Mouse (Mus musculus) kidney, embryonic 14.5 days (tissue): ENCODE results near the gene Tbrg4. TPM values are rescaled to one million over a fixed set of nuclear protein-coding genes. Genes with fewer than 3 reads are reported as not detected.
A peak's percentile ranks its signal among the peaks of the same experiment; 100 is the strongest.

Experiments used
- ATAC-seq: fragments of 200-750 bp; cut with Nextera tagmentation; 2 replicates; pipeline ENCODE4 v1.8.0; 2017; ENCODE audit warnings: moderate number of reproducible peaks, mild to moderate bottlenecking, moderate TSS enrichment, moderate library complexity; ENCODE audit not compliant: low FRiP score, low TSS enrichment
- H3K27ac ChIP-seq: fragments of 300-500 bp; sonication (generic); 2 replicates; pipeline ENCODE4 v1.5.1; 2014; ENCODE audit warnings: low read depth, mild to moderate bottlenecking, low read length, moderate library complexity, mixed read lengths
- H3K27me3 ChIP-seq: fragments of 300-500 bp; sonication (generic); 2 replicates; pipeline ENCODE4 v1.6.1; 2014; ENCODE audit warnings: mild to moderate bottlenecking, low read length; ENCODE audit not compliant: control insufficient read depth, insufficient read depth
- H3K36me3 ChIP-seq: fragments of 300-500 bp; sonication (generic); 2 replicates; pipeline ENCODE4 v1.6.1; 2014; ENCODE audit warnings: low read length, mixed read lengths; ENCODE audit not compliant: control insufficient read depth, insufficient read depth
- H3K4me1 ChIP-seq: fragments of 300-500 bp; sonication (generic); 2 replicates; pipeline ENCODE4 v1.6.1; 2014; ENCODE audit warnings: low read length, mixed read lengths; ENCODE audit not compliant: control insufficient read depth, insufficient read depth
- H3K4me2 ChIP-seq: fragments of 300-500 bp; sonication (generic); replicated peaks from 2 replicates; pipeline ENCODE4 v1.6.1; 2014; ENCODE audit warnings: low read depth, mild to moderate bottlenecking, low read length
- H3K4me3 ChIP-seq: fragments of 300-500 bp; sonication (generic); 2 replicates; pipeline ENCODE4 v1.5.1; 2014; ENCODE audit warnings: mild to moderate bottlenecking, low read length
- H3K9ac ChIP-seq: fragments of 300-500 bp; sonication (generic); 2 replicates; pipeline ENCODE4 v1.6.1; 2014; ENCODE audit warnings: low read depth, mild to moderate bottlenecking, low read length, moderate library complexity
- H3K9me3 ChIP-seq: fragments of 300-500 bp; sonication (generic); 2 replicates; pipeline ENCODE4 v1.6.1; 2016; ENCODE audit warnings: low read length; ENCODE audit not compliant: control insufficient read depth
- whole genome bisulfite sequencing: fragments of 180-500 bp; shearing (Covaris S2); extraction: QIAGEN DNeasy Blood & Tissue Kit; methylation state at CpG from one replicate; pipeline ENCODE4 v1.1.7; 2014; 5-methylcytosine and 5-hydroxymethylcytosine counted together
- polyA plus RNA-seq: library from polyadenylated mRNA; unstranded; fragments of >200 nt; fragmentation: Nextera tagmentation; extraction: Ambion mirVana; gene quantifications from 2 replicates; pipeline ENCODE4 v1.2.1, GENCODE M21; 2014

The Tbrg4 gene
- polyA plus RNA-seq, 1 experiment from 2014 or later, result 48.9 TPM

DNA sequence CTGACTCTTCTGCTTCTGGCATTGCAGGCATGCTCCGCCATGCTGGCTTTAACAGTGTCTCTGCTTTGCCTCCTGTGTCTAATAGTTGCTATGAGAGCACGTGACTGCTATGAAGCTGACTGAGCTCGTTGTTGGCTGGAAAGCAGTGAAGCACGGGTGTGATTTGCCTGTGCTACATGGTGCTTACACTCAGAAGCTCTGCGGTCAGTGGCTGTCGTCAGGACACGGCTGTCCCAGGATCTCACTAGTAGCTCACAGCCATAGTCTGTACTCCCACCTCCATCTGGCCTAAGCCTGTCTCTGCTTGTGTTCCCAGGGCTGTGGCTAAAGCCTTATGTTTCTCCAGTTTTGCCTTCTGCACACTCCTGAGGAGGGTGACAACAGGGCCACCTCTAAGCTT, 37.6 kb downstream of the Tbrg4 start:
- H3K36me3 ChIP-seq, result peaks cover 72% of the 10 kb centered on the region
- 86% methylated on average over 7 of the region's 7 CpGs for WGBS

DNA sequence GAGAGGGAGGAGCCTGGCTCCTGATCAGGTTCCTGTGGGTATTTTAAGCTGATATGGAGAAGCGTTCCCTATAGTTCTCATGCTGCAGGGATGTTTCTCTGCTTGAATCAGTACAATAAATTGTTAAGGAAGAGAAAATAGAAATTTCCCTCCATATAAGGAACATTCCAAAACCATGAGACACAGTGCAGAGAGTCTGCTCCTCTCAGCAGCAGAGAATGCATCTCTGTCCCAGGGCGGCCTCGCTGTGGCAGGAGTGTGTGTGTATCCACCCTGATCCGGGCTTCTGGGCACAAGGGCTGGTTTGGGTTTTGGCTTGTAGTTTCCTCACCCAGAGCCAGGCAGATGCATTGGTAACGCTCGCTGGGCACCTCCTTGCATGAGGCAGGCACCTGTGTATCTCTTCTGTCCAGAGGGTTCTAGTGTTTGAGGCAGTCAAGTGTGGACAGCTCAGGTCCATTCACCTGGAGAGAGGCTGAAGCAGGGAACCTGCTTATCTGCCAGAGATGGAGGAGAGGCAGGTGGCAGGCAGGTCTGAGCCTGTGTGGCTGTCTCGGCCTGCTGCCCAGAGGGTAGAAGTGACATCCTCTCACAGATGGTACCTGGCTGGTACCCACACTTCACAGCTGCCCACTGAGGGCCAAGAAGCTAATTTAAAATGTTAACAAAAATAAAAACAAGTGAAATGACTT, 38.5 kb downstream of the Tbrg4 start:
- Histone ChIP-seq H3K9me3 (no peaks in the 10 kb centered on the region), H3K4me2 (no peak overlapping the region), H3K4me1 (no peaks in the 10 kb centered on the region), H3K36me3 (peaks cover 63% of the 10 kb centered on the region), H3K4me3 (no peak overlapping the region), H3K27me3 (no peaks in the 10 kb centered on the region), H3K9ac (no peak overlapping the region), H3K27ac (no peak overlapping the region)
- no peak for ATAC-seq
- 93% methylated on average over 7 of the region's 7 CpGs for WGBS

More for the DNA sequence above, 37.6 kb downstream of the Tbrg4 start:
- H3K9me3 ChIP-seq, result no peaks in the 10 kb centered on the region
- H3K27ac ChIP-seq, result no peak overlapping the region
- H3K27me3 ChIP-seq, result no peaks in the 10 kb centered on the region
- no peak overlapping the region for H3K4me3 ChIP-seq
- no peak overlapping the region for H3K4me2 ChIP-seq
- H3K9ac ChIP-seq, result no peak overlapping the region
- no peak for ATAC-seq
- H3K4me1 ChIP-seq, result no peaks in the 10 kb centered on the region

DNA sequence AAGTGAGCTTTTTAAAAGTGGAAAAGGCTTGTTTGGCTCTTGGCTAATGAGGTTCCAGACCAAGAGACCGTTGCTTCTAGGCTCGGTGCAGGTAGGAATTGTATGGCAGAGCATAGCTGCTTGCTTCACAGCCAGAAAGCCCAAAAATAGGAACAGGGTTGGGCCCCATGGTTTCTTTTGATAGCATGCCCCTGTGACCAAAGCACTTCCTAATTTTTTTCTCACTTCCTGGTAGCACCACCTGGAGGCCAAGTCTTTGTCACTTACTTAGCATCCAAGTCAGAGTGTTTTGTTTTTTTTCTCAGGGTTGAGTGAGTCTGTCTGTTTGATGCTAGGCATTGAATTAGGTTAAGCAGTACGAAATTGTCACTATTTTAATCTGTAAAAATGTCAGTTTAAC, 39.2 kb downstream of the Tbrg4 start:
- WGBS, result 84% methylated on average over 3 of the region's 3 CpGs
- ATAC-seq, result no peak
- Histone ChIP-seq H3K27ac (no peak overlapping the region), H3K4me1 (no peaks in the 10 kb centered on the region), H3K9me3 (no peaks in the 10 kb centered on the region), H3K9ac (no peak overlapping the region), H3K4me3 (no peak overlapping the region), H3K4me2 (no peak overlapping the region), H3K36me3 (peaks cover 56% of the 10 kb centered on the region), H3K27me3 (no peaks in the 10 kb centered on the region)

DNA sequence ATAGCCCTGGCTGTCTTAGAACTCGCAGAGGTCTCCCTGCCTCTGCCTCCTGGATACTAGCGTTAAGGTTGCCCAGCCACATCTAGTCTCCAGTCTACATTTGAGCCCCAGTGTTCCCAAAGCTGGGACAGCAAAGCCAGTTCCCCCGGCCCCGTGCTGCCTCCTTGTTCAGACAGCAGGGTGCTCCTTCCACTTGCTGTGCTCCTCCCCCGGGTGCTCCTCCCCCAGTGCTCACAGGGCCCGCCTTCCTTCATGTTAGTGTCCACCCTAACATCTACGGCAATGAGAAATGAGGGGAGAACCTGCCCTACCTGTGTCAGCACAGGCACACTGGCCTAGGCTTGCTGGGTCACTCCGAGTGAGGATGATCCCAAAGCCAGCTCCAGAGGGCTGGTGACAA, 40.1 kb downstream of the Tbrg4 start:
- Histone ChIP-seq H3K27me3 (no peaks in the 10 kb centered on the region), H3K9me3 (no peaks in the 10 kb centered on the region), H3K36me3 (peaks cover 46% of the 10 kb centered on the region), H3K4me2 (no peak overlapping the region), H3K4me3 (no peak overlapping the region), H3K4me1 (no peaks in the 10 kb centered on the region), H3K9ac (no peak overlapping the region), H3K27ac (no peak overlapping the region)
- ATAC-seq, result no peak
- 91% methylated on average over 8 of the region's 8 CpGs for WGBS

DNA sequence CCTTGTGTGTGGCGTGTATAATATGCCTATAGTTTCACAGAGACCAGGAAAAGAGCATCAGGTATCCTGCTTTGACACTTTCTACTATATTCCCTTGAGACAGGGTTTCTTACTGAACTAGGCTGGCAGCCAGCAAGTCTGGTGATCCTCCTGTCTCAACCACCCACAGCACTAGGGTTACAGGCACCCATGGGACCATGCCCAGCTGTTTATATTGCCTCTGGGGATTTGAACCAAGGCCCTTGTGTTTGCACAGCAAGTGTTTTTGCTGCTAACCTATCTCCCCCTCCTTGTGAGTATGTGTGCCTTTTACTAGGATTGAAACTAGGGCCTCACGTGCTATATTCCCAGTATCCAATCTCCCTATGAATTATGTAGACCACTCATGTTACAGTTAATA, 44.3 kb downstream of the Tbrg4 start:
- no peaks in the 10 kb centered on the region for H3K9me3 ChIP-seq
- H3K36me3 ChIP-seq, result peaks cover 15% of the 10 kb centered on the region
- H3K27ac ChIP-seq, result no peak overlapping the region
- WGBS, result 94% methylated on average over 2 of the region's 2 CpGs
- no peaks in the 10 kb centered on the region for H3K4me1 ChIP-seq
- H3K4me2 ChIP-seq, result no peak overlapping the region
- no peak for ATAC-seq
- H3K4me3 ChIP-seq, result no peak overlapping the region
- H3K27me3 ChIP-seq, result no peaks in the 10 kb centered on the region
- H3K9ac ChIP-seq, result no peak overlapping the region

DNA sequence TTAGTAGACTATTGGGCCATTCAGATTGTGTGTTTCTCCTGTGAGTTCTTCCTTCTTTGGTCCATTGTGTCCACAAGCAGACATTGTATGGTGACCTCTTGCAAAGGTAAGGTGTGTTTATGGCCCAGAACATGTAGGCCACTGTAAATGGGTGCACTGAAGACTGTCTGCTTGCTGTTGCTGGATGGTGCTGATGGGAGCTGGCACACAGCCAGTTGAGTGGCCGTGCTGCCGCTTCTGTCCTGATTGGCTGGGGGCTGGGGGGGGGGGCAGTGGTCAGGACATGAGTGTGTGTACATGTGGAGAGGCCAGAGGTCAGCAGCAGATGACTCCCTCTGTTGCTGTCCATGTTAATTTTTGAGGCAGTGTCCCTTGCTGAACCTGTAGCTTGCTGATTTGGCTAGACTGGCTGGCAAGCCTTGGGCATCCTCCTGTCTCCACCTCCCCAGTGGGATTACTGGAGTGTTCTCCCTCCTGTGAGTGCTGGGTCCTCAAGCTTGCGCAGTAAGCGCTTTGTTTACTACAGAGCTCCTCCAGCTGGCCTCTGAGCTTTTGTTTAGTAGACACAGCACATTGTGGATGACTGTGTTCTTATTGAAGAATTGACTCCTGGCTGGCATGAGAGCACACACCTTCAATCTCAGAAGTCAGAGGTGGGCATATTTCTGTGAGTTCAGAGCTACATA, 45.7 kb downstream of the Tbrg4 start:
- ATAC-seq, result no peak; the same call in 1 of the 2 replicates
- 89% methylated on average over 4 of the region's 4 CpGs for WGBS
- H3K4me3 ChIP-seq, result no peak overlapping the region
- no peak overlapping the region for H3K27ac ChIP-seq
- no peak overlapping the region for H3K4me2 ChIP-seq
- no peaks in the 10 kb centered on the region for H3K9me3 ChIP-seq
- no peaks in the 10 kb centered on the region for H3K27me3 ChIP-seq
- H3K4me1 ChIP-seq, result no peaks in the 10 kb centered on the region
- no peak overlapping the region for H3K9ac ChIP-seq
- peaks cover 16% of the 10 kb centered on the region for H3K36me3 ChIP-seq

DNA sequence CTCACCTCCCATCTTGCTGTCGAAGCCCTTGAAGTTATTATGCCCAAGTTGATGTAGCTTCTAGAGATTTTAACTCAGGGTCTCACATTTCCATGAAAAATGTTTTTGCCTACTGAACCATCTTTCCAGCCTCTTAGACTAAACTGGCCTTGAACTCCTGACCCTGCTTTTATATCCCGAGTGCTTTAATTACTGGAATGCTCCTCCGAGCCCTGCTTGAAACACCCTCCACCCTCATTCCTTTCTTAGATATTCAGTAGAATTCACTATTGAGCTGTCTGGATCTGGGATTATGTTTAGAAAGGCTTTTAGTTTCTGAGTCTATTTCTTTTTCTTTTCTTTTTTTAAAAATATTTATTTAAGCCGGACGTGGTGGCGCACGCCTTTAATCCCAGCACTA, 46.5 kb downstream of the Tbrg4 start:
- no peak for ATAC-seq
- Histone ChIP-seq H3K27ac (no peak overlapping the region), H3K36me3 (peaks cover 8% of the 10 kb centered on the region), H3K9me3 (no peaks in the 10 kb centered on the region), H3K9ac (no peak overlapping the region), H3K4me2 (no peak overlapping the region), H3K27me3 (no peaks in the 10 kb centered on the region), H3K4me3 (no peak overlapping the region), H3K4me1 (no peaks in the 10 kb centered on the region)
- 90% methylated on average over 7 of the region's 7 CpGs for WGBS

DNA sequence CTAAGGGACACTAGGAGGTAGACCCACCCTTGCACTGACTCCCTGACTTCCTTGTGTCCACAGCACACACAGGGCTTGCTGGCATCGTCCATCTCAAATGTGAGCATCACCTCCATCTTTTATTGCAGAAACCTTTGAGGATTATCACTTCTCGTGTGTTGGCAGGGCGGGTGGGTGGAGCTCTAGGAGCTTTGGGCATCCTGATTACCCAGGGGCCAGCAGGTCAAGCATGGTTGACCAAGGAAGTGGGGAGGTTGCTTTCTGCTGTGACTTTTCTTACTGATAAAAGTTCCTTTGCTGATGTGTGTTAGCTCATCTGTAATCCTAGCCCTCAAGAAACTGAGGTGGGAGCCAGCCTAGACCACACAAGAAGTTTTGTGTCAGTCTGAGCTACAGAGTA, 49.7 kb downstream of the Tbrg4 start:
- peaks cover 21% of the 10 kb centered on the region for H3K36me3 ChIP-seq

DNA sequence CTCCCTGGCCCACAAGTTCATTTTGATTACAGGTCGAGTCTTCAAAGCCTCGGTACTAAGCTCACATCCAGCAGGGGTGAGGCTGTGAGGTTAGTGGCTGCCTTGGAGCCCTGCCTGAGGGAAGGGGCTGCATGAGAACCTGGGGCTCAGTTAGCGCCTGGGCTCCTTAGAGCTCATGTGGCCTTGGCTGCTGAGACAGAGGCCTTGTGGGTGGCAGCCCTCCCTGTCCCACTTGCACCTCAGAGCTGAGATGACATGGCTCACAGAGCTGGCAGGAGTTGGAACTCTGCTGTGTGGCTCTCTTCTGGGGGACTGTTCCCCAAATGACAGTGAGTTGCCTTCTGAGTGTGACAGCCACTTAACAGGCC, 56.5 kb downstream of the Tbrg4 start:
- Histone ChIP-seq H3K9ac (0 out of 2 replicates have a peak overlapping the region, but pooled peaks have one; percentile 4), H3K4me1 (no peaks in the 10 kb centered on the region), H3K27ac (no peak overlapping the region), H3K9me3 (no peaks in the 10 kb centered on the region), H3K4me2 (no peak overlapping the region), H3K4me3 (no peak overlapping the region), H3K27me3 (no peaks in the 10 kb centered on the region), H3K36me3 (peaks cover 28% of the 10 kb centered on the region)
- ATAC-seq, result no peak
- 50% methylated on average over 3 of the region's 3 CpGs for WGBS

More for the DNA sequence above, 49.7 kb downstream of the Tbrg4 start:
- no peaks in the 10 kb centered on the region for H3K9me3 ChIP-seq
- no peak overlapping the region for H3K27ac ChIP-seq
- no peak overlapping the region for H3K4me3 ChIP-seq
- H3K4me2 ChIP-seq, result no peak overlapping the region
- H3K4me1 ChIP-seq, result no peaks in the 10 kb centered on the region
- ATAC-seq, result no peak
- 80% methylated on average over 3 of the region's 3 CpGs for WGBS
- H3K9ac ChIP-seq, result no peak overlapping the region
- H3K27me3 ChIP-seq, result no peaks in the 10 kb centered on the region
